Mouse (Mus musculus): Measurements from ENCODE around the gene Gatad2b. TPM values are rescaled to one million over a fixed set of nuclear protein-coding genes. Genes with fewer than 3 reads are reported as not detected.

The Gatad2b gene
- polyA plus RNA-seq, 1 experiment = 52.6 TPM

DNA sequence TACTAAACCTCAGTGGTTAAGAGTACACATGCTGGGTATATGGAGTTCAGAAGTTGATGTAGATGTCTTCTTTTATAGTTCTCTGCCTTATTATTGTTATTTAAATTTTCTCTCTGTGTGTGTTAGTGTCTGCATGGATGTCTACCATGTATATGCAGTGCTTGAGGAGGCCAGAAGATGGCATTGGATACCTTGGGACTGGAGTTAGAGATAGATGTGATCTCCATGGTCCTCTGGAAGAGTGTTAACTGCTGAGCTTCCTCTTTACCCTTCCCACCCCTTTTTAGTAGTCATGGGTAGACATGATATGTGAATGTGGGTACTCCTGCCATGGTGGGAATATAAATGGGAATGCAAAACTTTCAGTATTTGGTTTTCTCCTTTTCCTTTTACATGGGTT is 42.5 kb downstream of the Gatad2b start:
- no peak for DNase-seq (ENCODE audit: low read depth)
- TF ChIP-seq POLR2A (IDR thresholded peaks at IDR 0.05; ENCODE audit: borderline replicate concordance, extremely low read depth, insufficient read depth, insufficient read length, poor library complexity, severe bottlenecking) (no peak), CTCF (IDR thresholded peaks at IDR 0.05; ENCODE audit: borderline replicate concordance, extremely low read depth, insufficient read depth, insufficient read length) (no peak)

DNA sequence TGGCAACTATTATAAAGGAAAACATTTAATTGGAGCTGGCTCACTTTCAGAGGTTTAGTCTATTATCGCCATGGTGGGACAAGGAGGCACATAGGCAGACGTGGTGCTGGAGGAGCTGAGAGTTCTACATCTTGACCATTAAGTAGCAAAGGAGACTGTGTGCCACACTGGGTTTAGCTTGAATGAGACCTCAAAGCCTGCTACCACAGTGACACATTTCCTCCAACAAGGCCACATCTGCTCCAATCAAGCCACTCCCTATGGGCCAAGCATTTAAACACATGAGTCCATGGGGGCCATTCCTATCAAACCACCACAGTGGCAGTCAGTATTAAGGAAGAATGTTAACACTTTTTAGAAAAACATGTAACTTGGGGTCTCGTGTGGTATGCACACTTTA is 45.2 kb downstream of the Gatad2b start:
- DNase-seq (ENCODE audit: low read depth) = peak; percentile 24
- TF ChIP-seq POLR2A (IDR thresholded peaks at IDR 0.05; ENCODE audit: borderline replicate concordance, extremely low read depth, insufficient read depth, insufficient read length, poor library complexity, severe bottlenecking) (no peak), CTCF (IDR thresholded peaks at IDR 0.05; ENCODE audit: borderline replicate concordance, extremely low read depth, insufficient read depth, insufficient read length) (no peak)

DNA sequence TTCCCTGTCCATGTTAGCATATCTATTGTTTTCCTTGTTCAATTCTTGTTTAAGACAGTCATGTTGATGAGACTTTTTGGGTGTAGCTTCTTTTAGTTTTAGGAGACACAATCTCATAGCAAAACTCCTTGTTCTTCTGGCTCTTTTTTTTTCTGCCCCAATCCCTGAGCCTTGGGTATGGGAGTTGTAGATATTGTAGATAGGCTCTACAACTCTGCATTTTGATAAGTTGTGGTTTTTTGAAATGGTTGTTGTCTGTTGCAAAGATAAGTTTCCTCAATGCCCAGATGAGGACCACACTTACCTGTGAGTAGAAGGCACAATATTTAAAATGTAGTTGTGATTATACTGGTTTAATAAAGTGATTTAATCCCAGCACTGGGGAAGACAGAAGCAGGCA is 47.2 kb downstream of the Gatad2b start:
- no peak for DNase-seq (ENCODE audit: low read depth)
- TF ChIP-seq POLR2A (IDR thresholded peaks at IDR 0.05; ENCODE audit: borderline replicate concordance, extremely low read depth, insufficient read depth, insufficient read length, poor library complexity, severe bottlenecking) (no peak), CTCF (IDR thresholded peaks at IDR 0.05; ENCODE audit: borderline replicate concordance, extremely low read depth, insufficient read depth, insufficient read length) (no peak)

DNA sequence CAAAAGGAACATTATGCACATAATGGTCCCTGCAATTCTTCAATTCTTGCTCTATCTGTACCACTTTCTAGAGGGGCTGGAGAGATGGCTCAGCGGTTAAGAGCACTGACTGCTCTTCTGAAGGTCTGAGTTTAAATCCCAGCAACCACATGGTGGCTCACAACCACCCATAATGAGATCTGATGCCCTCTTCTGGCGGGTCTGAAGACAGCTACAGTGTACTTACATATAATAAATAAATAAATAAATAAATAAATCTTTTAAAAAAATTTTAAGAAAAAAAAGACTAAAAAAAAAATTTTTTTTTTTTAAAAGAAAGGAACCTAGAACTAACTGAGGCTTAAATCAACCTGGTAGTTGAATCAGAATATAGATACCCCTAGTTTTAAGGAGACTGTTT is 49.9 kb downstream of the Gatad2b start:
- peak; percentile 8 for DNase-seq (ENCODE audit: low read depth)

DNA sequence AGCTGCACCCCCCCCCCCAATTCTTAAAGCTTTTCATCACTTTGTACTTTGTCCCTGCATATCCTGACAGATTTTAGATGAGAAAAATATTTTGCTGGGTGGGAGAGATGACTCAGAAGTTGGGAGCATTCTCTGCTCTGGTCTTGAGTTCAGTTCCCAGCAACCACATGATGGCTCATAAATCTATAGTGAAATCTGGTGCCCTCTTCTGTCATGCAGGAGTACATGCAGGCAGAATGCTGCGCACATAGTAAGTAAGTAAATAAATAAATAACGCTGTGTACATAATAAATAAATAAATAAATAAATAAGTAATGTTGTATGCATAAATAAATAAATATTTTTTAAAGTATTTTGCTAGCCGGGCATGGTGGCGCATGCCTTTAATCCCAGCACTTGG is 54.9 kb downstream of the Gatad2b start:
- DNase-seq (ENCODE audit: low read depth) = no peak
- TF ChIP-seq CTCF (IDR thresholded peaks at IDR 0.05; ENCODE audit: borderline replicate concordance, extremely low read depth, insufficient read depth, insufficient read length) = no peak
- TF ChIP-seq POLR2A (IDR thresholded peaks at IDR 0.05; ENCODE audit: borderline replicate concordance, extremely low read depth, insufficient read depth, insufficient read length, poor library complexity, severe bottlenecking) = no peak

DNA sequence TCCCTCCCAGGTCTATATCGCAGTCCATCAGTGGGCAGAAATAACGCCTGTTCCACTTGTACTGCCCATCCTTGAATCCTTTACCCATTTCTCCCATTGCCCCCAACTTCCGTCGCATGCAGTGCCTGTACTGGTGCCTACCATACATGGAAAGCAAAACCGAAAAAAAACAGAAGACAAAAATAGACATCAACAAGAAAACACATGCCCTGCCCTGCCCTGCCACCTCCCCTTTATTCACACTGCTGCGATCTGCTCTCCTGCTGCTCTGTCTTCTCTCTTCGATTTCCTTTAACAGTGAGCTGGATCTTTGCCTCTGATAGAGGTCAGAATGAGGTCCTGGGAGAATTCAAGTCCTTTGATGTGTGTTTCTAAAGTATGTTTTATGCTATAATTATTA is 65.0 kb downstream of the Gatad2b start:
- no peak for TF ChIP-seq POLR2A (IDR thresholded peaks at IDR 0.05; ENCODE audit: borderline replicate concordance, extremely low read depth, insufficient read depth, insufficient read length, poor library complexity, severe bottlenecking)
- TF ChIP-seq CTCF (IDR thresholded peaks at IDR 0.05; ENCODE audit: borderline replicate concordance, extremely low read depth, insufficient read depth, insufficient read length) = no peak

DNA sequence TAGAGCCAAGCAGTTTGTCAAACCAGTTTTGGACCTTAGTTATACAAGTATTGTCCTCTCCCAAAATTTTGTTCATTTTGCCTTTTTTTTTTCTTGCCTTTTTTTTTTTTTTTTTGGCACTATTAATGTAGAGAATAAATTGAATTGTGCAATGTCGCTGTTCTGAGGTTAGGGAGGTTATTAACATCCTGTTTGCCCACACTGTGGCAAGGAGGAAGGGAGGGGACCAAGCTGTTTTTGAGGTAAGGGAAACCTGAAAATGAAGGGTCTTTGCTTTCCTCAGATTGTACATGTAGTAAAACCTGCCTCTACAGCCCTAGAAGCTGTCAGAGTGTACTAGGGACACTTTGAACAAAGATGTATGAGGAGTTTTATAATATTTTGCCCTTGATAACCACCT is 66.3 kb downstream of the Gatad2b start:
- TF ChIP-seq CTCF (IDR thresholded peaks at IDR 0.05; ENCODE audit: borderline replicate concordance, extremely low read depth, insufficient read depth, insufficient read length) (no peak), POLR2A (IDR thresholded peaks at IDR 0.05; ENCODE audit: borderline replicate concordance, extremely low read depth, insufficient read depth, insufficient read length, poor library complexity, severe bottlenecking) (no peak)
- DNase-seq (ENCODE audit: low read depth) = no peak

More for the DNA sequence above, 65.0 kb downstream of the Gatad2b start:
- DNase-seq (ENCODE audit: low read depth) = no peak

DNA sequence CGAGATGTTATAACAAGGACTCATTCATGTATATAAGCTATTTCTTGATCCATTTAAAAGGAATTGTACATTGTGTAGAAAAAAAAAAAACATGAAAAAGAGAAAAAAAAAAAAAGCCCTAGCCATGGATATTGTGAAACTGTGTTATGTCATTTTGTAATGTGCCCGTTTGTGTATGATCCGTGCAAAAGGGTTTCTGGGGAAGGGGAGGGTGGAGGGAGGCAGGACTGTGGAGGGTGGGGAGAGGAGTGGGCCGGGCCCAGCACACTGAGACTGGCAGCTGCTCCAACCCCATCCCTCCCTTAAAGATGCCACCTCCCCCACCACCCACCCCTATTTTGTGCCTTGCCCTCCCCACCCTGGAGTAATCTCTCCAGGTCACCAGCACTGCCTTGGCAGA is 68.5 kb downstream of the Gatad2b start:
- no peak for DNase-seq (ENCODE audit: low read depth)
- TF ChIP-seq CTCF (IDR thresholded peaks at IDR 0.05; ENCODE audit: borderline replicate concordance, extremely low read depth, insufficient read depth, insufficient read length) (no peak), POLR2A (IDR thresholded peaks at IDR 0.05; ENCODE audit: borderline replicate concordance, extremely low read depth, insufficient read depth, insufficient read length, poor library complexity, severe bottlenecking) (no peak)

DNA sequence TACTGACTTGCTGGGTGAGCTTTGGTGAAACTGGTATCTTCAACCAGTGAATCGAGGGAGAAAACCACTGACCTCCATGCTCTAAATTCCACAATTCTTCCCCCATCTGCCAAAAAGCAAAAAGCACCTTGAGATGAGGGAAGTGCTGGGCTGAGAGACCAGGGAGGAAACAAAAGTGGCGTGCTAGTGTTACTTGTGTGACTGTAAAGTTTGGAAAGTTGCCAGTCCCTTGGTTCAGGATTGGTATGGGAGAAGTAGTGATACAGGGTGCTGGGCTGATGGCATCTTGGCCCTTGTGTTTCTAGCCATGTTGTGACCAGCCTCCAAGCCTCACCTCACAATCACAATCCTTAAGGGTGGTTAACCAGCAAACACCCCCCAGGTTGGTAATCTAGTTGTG is 69.4 kb downstream of the Gatad2b start:
- DNase-seq (ENCODE audit: low read depth) = no peak
- no peak for TF ChIP-seq CTCF (IDR thresholded peaks at IDR 0.05; ENCODE audit: borderline replicate concordance, extremely low read depth, insufficient read depth, insufficient read length)
- TF ChIP-seq POLR2A (IDR thresholded peaks at IDR 0.05; ENCODE audit: borderline replicate concordance, extremely low read depth, insufficient read depth, insufficient read length, poor library complexity, severe bottlenecking) = no peak

DNA sequence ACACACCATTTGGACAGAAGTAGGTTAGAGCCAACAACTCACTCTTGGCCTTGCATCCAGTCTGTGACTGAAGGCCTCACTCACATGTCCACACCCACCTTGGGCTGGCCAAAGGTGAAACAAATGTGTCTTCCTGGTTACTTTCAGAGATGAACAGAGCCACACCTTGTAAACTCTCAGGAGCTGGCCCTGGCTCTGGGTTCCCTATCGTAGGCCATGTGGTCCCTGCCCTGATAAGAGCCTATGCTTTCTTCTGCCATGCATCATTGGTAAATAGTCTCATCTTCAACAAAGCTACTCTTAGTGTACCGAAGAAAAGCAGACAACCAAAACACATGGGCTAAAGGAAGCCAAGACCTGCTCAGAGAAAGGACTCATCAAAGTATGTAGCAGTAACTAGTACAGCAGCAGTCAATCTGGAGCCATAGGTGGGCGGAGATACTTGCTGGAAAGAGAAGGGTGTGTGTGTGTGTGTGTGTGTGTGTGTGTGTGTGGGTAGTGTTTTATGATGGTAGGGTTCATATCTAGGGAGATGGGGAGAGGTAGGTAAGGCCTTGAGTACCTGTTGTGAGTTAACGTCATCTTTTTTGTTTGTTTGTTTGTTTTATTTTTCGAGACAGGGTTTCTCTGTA is 74.1 kb downstream of the Gatad2b start:
- TF ChIP-seq CTCF (IDR thresholded peaks at IDR 0.05; ENCODE audit: borderline replicate concordance, extremely low read depth, insufficient read depth, insufficient read length) (no peak), POLR2A (IDR thresholded peaks at IDR 0.05; ENCODE audit: borderline replicate concordance, extremely low read depth, insufficient read depth, insufficient read length, poor library complexity, severe bottlenecking) (no peak)
- no peak for DNase-seq (ENCODE audit: low read depth)

DNA sequence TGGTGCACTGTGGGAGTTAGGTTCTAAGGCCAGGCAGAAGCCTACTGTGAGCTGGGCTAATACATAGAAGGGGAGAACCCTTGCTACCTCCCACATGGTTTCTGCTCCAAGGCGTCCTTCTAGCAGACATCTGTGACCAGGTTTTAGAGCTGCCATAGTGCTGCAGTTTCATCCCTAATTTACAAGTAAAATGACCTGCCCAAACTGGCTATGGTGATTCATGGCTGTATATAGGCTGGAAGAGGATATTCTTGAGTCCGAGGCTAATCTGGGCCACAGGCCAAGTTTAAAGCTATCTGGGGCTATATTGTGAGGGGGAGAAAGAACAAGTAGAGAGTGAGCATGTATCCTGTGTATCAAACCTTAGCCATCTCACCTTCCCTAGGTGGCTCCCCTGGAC is 76.1 kb downstream of the Gatad2b start:
- TF ChIP-seq CTCF (IDR thresholded peaks at IDR 0.05; ENCODE audit: borderline replicate concordance, extremely low read depth, insufficient read depth, insufficient read length) (no peak), POLR2A (IDR thresholded peaks at IDR 0.05; ENCODE audit: borderline replicate concordance, extremely low read depth, insufficient read depth, insufficient read length, poor library complexity, severe bottlenecking) (no peak)
- peak; percentile 37 for DNase-seq (ENCODE audit: low read depth)

DNA sequence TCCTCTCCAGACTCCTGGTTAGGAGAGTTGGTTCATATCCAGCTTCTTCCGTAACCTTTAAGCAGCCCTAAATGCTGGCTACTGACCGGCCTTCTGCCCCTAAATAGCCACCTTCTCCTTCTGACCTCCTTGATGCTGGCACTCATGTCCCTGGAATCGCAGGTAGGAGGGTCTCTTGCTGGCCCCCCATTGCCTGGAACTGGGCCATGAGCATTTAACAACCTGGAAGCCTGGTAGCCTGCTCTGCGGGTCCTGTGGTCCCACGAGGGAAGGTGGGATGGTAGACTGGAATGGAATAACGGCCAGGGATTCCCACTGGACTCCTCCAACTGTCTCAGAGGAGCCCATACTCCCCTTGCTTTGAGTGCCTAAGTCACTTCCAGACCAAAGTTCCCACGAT is 78.9 kb downstream of the Gatad2b start:
- TF ChIP-seq POLR2A (IDR thresholded peaks at IDR 0.05; ENCODE audit: borderline replicate concordance, extremely low read depth, insufficient read depth, insufficient read length, poor library complexity, severe bottlenecking) (no peak), CTCF (IDR thresholded peaks at IDR 0.05; ENCODE audit: borderline replicate concordance, extremely low read depth, insufficient read depth, insufficient read length) (no peak)
- DNase-seq (ENCODE audit: low read depth) = no peak

DNA sequence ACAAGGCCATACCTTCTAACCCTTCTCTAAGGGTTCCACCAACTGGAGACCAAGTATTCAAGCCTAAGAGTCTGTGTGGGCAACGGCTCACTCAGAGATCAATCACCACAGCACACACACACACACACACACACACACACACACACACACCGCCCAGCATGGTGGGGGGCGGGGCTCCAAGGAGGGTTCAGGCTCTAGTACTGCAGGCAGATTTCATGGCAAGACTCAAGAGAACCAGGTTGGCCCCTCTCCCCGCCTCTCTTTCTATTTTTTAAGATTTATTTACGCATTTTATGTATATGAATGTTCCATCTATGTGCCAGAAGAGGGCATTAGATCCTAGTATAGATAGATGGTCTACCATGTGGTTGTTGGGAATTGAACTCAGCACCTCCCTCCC is 79.8 kb downstream of the Gatad2b start:
- TF ChIP-seq CTCF (IDR thresholded peaks at IDR 0.05; ENCODE audit: borderline replicate concordance, extremely low read depth, insufficient read depth, insufficient read length) (no peak), POLR2A (IDR thresholded peaks at IDR 0.05; ENCODE audit: borderline replicate concordance, extremely low read depth, insufficient read depth, insufficient read length, poor library complexity, severe bottlenecking) (no peak)
- no peak for DNase-seq (ENCODE audit: low read depth)

Measured in brain, embryonic 14.5 days (tissue).